Mouse (Mus musculus) T-helper 17 cell (primary cell): Measurements from ENCODE around the gene Fsd2.

ENCODE experiments used
- in situ Hi-C, 2 experiments: fragments of 300-600 bp; cut with MboI, MseI; formaldehyde crosslinking; loops; 1 replicate in 1 of 2; 2 replicates in 1 of 2; pipeline ENCODE4 v1.15.1; 2025; ENCODE audit warnings: high pct_unique_total_duplicates in 2 of 2

The Fsd2 gene

DNA sequence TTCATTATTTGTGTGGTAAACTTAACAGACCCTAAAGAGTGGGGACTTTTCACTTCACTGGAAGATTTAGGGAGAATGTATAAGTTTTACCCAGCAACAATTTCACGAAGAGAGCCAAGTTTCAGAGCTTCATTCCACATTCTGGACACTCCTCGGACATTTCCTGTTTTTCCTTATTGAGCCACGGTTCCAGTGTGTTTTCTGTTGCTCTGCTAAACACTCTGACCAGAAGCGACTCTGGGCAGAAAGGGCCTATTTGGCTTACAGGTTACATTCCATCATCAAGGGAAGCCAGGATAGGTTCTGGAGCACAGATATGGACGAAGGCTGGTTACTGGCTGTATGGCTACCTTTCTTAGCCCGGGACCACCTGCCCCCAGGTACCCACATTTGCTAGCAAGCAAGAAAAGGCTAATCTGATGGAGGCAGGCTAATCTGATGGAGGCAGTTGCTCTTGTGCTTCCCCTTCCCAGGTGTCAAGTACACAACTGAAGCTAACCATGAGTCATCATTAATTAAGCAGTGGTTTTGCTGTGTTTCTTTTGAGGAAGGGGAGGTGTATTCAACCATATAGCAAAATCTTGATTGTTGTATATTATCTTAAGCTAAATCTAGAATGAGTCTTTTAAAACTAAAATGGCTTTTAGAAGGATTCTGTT, 6.0 kb upstream of the Fsd2 start:
- in situ Hi-C loops, result no loop called here

DNA sequence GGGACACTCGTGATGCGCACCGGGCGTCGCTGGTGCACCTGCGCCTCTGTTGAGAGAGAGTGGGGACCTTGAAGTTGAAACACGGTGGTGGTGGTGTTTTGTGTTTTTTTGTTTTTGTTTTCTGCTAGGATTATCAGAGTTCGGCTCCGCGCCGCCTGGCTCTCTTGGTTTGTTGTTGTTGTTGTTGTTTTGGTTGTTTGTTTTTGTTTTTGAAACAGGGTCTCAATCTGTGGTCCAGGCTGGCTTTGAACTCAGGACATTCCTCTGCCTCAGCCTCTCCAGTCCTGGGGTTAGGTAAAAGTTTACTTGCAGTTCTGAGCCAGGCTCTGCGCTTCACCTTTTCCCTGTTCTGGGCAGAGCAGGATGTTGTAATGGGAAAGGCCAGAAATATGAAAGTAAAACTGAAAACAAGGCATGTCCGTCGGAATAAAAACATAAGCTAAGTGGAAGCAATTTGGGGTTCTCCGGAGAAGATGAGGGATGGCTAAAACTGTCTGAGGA, 5.2 kb upstream of the Fsd2 start:
- in situ Hi-C loops, result no loop called here

- in situ Hi-C loops, result no loop called here
These were observed 4.6 kb upstream of the Fsd2 start, which contains the start of gene Whamm for GRCm38 (mm10) chr7:81571108-81571940. Gene Whamm (plus strand): TSS chr7:81571266.

DNA sequence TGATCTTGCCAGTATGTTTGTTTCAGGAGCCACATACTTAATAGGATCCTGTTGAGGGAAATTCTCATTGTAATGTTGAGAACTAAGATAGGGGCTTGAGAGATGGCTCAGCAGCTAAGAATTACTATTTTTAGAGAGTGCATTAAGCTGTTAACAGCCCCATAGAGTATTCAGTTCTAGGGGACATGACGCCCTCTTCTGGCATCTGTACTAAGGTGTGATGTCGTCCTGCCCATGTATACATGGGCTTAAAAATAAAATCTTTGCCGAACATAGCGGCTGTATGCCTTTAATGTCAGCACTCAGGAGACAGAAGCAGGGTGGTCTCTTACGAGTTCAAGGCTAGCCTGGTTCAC, 4.0 kb upstream of the Fsd2 start:
- in situ Hi-C loops, result no loop called here

GRCm38 (mm10) chr7:81570271-81570670, 3.5 kb upstream of the Fsd2 start:
- in situ Hi-C loops, result no loop called here

DNA sequence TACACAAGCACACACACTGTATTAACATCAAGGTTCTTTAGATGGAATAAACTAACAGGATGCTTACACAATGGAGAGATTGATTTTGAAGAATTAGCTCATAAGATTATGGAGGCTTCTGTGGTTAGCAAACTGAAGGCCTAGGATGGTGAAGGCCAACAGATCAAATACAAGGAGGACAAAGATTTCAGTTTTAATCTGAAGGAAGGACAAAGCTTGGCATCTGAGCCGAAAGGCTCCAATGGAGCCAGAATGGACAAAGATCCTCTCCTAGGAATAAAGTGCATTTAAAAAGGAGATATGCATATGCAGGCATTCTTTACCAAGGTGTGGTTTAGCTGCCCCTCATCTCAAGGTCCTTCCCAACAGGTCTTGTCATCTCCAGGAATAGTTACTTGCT, 3.1 kb upstream of the Fsd2 start:
- in situ Hi-C loops, result no loop called here

DNA sequence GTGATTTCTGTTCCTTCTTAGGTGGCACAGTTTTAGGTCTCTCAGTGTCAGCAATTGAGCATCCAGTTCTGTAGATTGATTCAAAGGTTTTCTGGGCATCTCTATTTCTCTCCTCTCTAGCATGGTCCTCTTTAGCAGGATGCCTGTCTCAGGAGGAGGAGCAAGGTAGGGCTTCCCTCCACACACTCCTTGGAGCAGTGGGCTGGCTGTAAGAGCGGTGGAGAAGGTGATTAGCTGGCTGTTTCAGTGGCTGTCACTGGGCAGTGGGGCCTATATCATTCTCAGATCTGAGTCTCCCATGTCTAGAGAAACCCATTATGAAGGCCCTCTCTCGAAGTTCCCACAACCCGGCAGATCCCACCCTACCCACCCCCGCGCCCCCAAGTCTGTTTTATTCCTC, 652 bp upstream of the Fsd2 start:
- in situ Hi-C loops, result no loop called here

- in situ Hi-C loops, result no loop called here
These were observed 412 bp downstream of the Fsd2 start for GRCm38 (mm10) chr7:81566332-81566731.

GRCm38 (mm10) chr7:81565381-81566055, 1.2 kb downstream of the Fsd2 start:
- in situ Hi-C loops, result no loop called here

- in situ Hi-C loops, result no loop called here
These were observed 2.0 kb downstream of the Fsd2 start for GRCm38 (mm10) chr7:81564766-81565165.

- in situ Hi-C loops, result no loop called here
These were observed 3.2 kb downstream of the Fsd2 start for GRCm38 (mm10) chr7:81563506-81564015.

GRCm38 (mm10) chr7:81561211-81561610, 5.5 kb downstream of the Fsd2 start:
- in situ Hi-C loops, result no loop called here

DNA sequence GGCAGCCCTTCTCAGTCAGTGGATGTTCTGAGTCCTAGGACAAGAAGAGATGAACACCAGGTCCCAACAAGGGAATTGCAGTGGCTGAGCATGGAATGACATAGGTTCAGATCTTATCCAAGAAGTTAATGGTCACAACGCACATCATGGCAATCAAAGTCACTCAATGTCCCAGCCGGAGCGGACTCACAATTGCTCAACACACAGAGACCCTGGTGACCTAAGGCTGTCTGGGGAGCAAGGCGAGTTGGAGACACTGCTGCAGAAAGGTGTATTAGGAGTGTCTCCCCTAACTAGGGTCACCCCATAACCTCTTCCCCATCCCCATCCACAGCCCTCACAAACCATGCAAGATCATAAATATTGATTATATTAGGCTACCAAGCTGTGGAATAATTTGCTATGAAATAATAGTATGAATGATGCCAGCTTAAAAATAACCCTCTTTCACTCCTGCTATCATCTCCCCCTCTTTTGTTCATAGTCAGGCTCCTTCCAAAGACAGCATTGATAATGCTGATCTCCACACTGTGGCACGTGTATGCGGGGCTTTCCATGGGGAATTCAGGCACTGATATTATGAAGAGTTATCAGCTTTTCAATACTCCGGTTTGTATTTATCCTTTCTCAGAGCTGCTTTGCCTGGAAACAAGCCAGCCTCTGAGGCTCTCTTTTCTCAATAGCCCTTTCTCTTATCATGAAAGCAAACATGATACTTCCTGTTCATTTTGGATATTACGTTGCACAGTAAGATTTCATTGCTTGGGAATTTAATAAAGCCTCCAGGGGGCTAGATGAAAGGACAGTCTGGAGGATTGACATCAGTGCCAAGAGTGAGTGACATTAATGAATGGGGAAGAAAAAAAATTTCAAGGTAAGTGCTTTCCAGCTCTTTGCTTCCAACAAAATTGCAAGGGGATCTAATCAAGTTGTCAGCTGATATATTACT, 6.4 kb downstream of the Fsd2 start:
- in situ Hi-C loops, result no loop called here

- in situ Hi-C loops, result no loop called here
These were observed 7.3 kb downstream of the Fsd2 start for GRCm38 (mm10) chr7:81559231-81559980.

DNA sequence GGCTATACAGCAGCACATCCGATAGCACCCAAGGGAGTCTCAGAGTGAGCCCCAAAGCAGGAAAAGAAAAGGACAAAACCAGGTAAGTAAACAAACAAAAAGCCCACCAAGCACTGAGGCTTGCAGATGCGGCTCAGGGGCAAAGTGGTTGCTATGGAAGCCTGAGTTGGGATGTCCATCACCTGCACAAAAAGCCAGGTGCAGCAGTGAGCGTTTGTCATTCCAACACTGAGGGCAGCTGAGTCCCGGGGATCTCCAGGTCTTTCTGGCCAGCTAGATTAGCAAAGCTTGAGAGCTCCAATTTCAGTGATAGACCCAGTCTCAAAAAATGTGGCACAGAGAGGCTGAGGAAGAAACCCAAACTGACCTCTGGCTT, 8.8 kb downstream of the Fsd2 start:
- in situ Hi-C loops, result no loop called here

- in situ Hi-C loops, result no loop called here
These were observed 9.3 kb downstream of the Fsd2 start for GRCm38 (mm10) chr7:81557252-81557984.

- in situ Hi-C loops, result no loop called here
These were observed 9.9 kb downstream of the Fsd2 start for GRCm38 (mm10) chr7:81556839-81557238.

DNA sequence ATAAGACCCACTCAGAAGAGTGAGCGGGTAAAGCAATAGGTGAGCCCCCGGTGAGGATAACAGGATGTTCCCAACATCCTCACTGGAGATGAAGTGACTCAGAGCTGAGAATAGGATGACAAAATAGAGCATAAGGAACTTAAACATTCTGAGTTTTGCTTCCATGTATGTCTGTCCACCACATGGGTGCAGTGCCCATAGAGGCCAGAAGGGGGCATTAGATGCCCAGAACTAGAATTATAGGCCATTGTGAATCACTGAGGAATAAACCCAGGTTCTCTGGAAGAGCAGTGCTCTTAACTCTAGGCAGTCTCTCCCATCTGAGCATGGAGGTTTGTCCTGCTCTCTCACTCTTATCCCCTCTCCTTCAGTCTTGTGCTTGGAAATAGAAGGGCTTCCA, 12.4 kb downstream of the Fsd2 start:
- in situ Hi-C loops, result loop anchor here in 1 of 2 experiments (5.0 kb wide), 1 partner anchor 193 kb away; no protein-coding TSS in a partner anchor

DNA sequence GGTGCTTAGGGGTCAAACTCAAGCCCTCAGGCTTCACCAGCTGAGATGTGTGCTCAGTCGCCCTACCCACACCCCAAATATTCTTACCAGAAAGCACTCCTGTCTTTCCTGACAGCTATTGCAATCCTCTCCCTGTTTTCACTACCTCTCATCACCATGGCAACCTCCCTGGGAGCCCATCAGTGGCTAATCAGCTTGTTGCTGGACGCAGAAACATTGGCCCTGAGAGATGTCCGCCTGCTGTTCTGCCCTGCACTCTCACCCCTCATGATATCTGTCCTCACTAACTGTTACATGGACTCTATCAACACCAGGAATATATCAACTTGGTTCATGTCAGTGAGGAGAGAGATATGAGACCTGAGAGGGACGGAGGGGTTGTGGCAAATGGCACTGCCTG, 13.2 kb downstream of the Fsd2 start:
- in situ Hi-C loops, result loop anchor here in 1 of 2 experiments (5.0 kb wide), 1 partner anchor 194 kb away; no protein-coding TSS in a partner anchor

DNA sequence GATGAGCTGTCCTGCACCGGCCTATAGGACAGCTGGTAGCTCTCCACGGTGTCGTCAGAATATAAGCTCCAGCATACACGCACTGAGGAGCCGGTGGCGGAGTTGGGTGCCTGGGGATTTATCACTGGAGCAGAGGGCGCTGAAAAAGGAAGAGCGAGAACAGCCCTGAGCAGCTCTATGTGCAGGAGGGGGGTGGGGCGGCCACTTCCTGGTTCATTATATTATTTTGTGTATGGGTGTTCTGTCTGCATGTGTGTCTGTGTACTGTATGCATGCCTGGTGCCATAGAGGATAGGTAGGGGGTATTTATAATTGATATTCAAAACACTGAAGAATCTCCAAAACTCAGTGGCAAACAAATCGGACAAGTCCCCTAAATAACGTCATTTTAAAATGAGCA, 17.9 kb downstream of the Fsd2 start:
- in situ Hi-C loops, result no loop called here
